Mouse (Mus musculus) megakaryocyte, embryonic 14.5 days (primary cell): Measurements from ENCODE around the gene Nedd8.

Experiments
- FLI1 ChIP-seq: IDR thresholded peaks from 2 replicates; pipeline ENCODE4 v1.6.1; 2012; ENCODE audit warnings: low read length, inconsistent platforms, mixed read lengths
- GATA1 ChIP-seq: IDR thresholded peaks from 3 replicates; pipeline ENCODE4 v1.6.1; 2012; ENCODE audit warnings: mixed read lengths, low read length, inconsistent platforms, borderline replicate concordance

GRCm38 (mm10) chr14:55628077-55628827, 43.7 kb downstream of the Nedd8 start:
- TF ChIP-seq GATA1 (no peak), FLI1 (no peak)
